Mouse (Mus musculus) kidney, embryonic 15.5 days (tissue): ENCODE data around the gene Papola. TPM values are rescaled to one million over a fixed set of nuclear protein-coding genes. Genes with fewer than 3 reads are reported as not detected.

Experiments
- ATAC-seq: fragments of 200-750 bp; cut with Nextera tagmentation; replicated peaks from 2 replicates; pipeline ENCODE4 v1.8.0; 2017; ENCODE audit warnings: moderate TSS enrichment; ENCODE audit not compliant: low FRiP score
- H3K27ac ChIP-seq: fragments of 300-500 bp; sonication (generic); 2 replicates; pipeline ENCODE4 v1.5.1; 2015; ENCODE audit warnings: mild to moderate bottlenecking, inconsistent platforms
- H3K27me3 ChIP-seq: fragments of 300-500 bp; sonication (generic); 2 replicates; pipeline ENCODE4 v1.6.1; 2015; ENCODE audit warnings: inconsistent platforms
- H3K36me3 ChIP-seq: fragments of 300-500 bp; sonication (generic); 2 replicates; pipeline ENCODE4 v1.6.1; 2015; ENCODE audit warnings: inconsistent platforms
- H3K4me1 ChIP-seq: fragments of 300-500 bp; sonication (generic); 2 replicates; pipeline ENCODE4 v1.6.1; 2015; ENCODE audit warnings: inconsistent platforms
- H3K4me2 ChIP-seq: fragments of 300-500 bp; sonication (generic); 2 replicates; pipeline ENCODE4 v1.6.1; 2015; ENCODE audit warnings: moderate library complexity, mild to moderate bottlenecking, inconsistent platforms
- H3K4me3 ChIP-seq: fragments of 300-500 bp; sonication (generic); replicated peaks from 2 replicates; pipeline ENCODE4 v1.5.1; 2015; ENCODE audit warnings: mild to moderate bottlenecking, inconsistent platforms
- H3K9ac ChIP-seq: fragments of 300-500 bp; sonication (generic); 2 replicates; pipeline ENCODE4 v1.6.1; 2015; ENCODE audit warnings: mild to moderate bottlenecking, inconsistent platforms
- H3K9me3 ChIP-seq: fragments of 300-500 bp; sonication (generic); replicated peaks from 2 replicates; pipeline ENCODE4 v1.6.1; 2016; ENCODE audit warnings: inconsistent platforms
- WGBS: fragments of 180-500 bp; shearing (Covaris S2); methylation state at CpG from one replicate; pipeline ENCODE4 v1.1.7; 2015; ENCODE audit warnings: mixed read lengths; 5-methylcytosine and 5-hydroxymethylcytosine counted together
- microRNA-seq: library from miRNA; unstranded; fragments of <30 nt; microRNA quantifications from one replicate; pipeline ENCODE4, GENCODE M21; 2016
- polyA plus RNA-seq: library from polyadenylated mRNA; unstranded; fragments of >200 nt; fragmentation: Nextera tagmentation; extraction: Ambion mirVana; gene quantifications from 2 replicates; pipeline ENCODE4 v1.2.1, GENCODE M21; 2015

The Papola gene
- polyA plus RNA-seq, 1 experiment from 2014 or later = 209 TPM

GRCm38 (mm10) chr12:105869696-105870095, 85.2 kb downstream of the Papola start:
- 37% methylated on average over 14 of the region's 14 CpGs for WGBS
- Histone ChIP-seq H3K4me2 (peak overlapping the region; percentile 38), H3K9me3 (no peaks in the 10 kb centered on the region), H3K4me3 (no peak overlapping the region), H3K9ac (no peak overlapping the region), H3K27me3 (peaks cover 6% of the 10 kb centered on the region; the same call in 1 of the 2 replicates), H3K27ac (no peak overlapping the region), H3K4me1 (peaks cover 6% of the 10 kb centered on the region; the same call in 1 of the 2 replicates), H3K36me3 (no peaks in the 10 kb centered on the region)
- peak; percentile 21; the same call in 1 of the 2 replicates for ATAC-seq

DNA sequence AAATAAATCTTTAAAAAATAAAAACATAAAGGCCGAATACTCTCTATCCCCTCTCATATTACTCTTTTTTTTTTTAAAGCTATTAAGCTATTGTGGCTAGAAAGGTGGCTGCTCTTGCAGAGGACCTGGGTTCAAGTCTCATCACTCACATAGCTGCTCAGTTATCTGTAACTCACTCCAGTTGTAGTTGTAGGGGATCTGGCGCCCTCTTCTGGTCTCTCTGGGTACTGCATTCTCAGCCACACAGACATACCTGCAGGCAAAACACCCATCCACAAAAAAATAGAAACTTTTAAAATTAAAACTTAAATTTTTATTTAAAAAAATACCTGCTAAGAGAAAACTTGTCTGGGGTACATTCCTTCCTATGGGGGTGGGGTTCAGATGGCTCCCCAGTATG, 88.8 kb downstream of the Papola start:
- H3K36me3 ChIP-seq = no peaks in the 10 kb centered on the region
- no peak overlapping the region for H3K9ac ChIP-seq
- peaks cover 6% of the 10 kb centered on the region; the same call in 1 of the 2 replicates for H3K27me3 ChIP-seq
- ATAC-seq = no peak
- no peaks in the 10 kb centered on the region for H3K9me3 ChIP-seq
- WGBS = 51% methylated on average over 2 of the region's 2 CpGs
- no peak overlapping the region for H3K27ac ChIP-seq
- H3K4me3 ChIP-seq = no peak overlapping the region
- peaks cover 9% of the 10 kb centered on the region; the same call in 1 of the 2 replicates for H3K4me1 ChIP-seq
- no peak overlapping the region for H3K4me2 ChIP-seq

- H3K36me3 ChIP-seq = no peaks in the 10 kb centered on the region
- 0 out of 2 replicates have a peak, but pooled peaks cover 3% of the 10 kb centered on the region for H3K4me1 ChIP-seq
- no peaks in the 10 kb centered on the region; the same call in 1 of the 2 replicates for H3K9me3 ChIP-seq
- WGBS = 26% methylated on average over 17 of the region's 17 CpGs
- H3K27ac ChIP-seq = no peak overlapping the region
- H3K27me3 ChIP-seq = peaks cover 6% of the 10 kb centered on the region; the same call in 1 of the 2 replicates
- H3K4me2 ChIP-seq = peak overlapping the region; percentile 37
- H3K9ac ChIP-seq = no peak overlapping the region
- no peak overlapping the region for H3K4me3 ChIP-seq
- ATAC-seq = peak; percentile 60; the same call in 1 of the 2 replicates
Measured at GRCm38 (mm10) chr12:105875112-105875511, 90.6 kb downstream of the Papola start.

GRCm38 (mm10) chr12:105876521-105876920, 92.0 kb downstream of the Papola start:
- H3K4me1 ChIP-seq = 0 out of 2 replicates have a peak, but pooled peaks cover 3% of the 10 kb centered on the region
- H3K27me3 ChIP-seq = 0 out of 2 replicates have a peak, but pooled peaks cover 3% of the 10 kb centered on the region
- H3K4me3 ChIP-seq = no peak overlapping the region
- no peak overlapping the region for H3K27ac ChIP-seq
- ATAC-seq = no peak
- no peaks in the 10 kb centered on the region for H3K36me3 ChIP-seq
- whole genome bisulfite sequencing = 75% methylated on average over 11 of the region's 11 CpGs
- H3K4me2 ChIP-seq = no peak overlapping the region
- H3K9me3 ChIP-seq = no peaks in the 10 kb centered on the region; the same call in 1 of the 2 replicates
- no peak overlapping the region for H3K9ac ChIP-seq

DNA sequence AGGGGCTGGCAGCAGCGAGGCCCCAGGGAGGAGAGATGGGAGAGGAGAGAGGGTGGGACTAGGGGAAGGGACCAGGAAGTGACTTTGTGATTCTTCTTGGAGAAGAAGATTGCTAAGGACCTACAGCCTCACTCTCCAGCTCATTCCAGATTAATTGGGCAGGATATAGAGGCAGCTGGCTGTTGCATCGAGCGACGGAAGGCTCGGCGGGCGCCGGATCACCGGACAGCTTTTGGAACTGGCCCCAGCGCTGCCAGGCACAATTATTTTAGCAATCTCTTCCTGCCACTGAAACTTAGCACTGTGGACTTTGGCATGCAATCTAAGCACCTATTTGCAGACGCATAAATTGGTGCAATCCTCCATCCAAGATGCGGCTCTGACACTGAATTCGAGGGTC, 92.4 kb downstream of the Papola start:
- Histone ChIP-seq H3K4me3 (no peak overlapping the region), H3K4me1 (0 out of 2 replicates have a peak, but pooled peaks cover 3% of the 10 kb centered on the region), H3K9ac (no peak overlapping the region), H3K27ac (no peak overlapping the region), H3K36me3 (no peaks in the 10 kb centered on the region), H3K4me2 (no peak overlapping the region), H3K9me3 (no peaks in the 10 kb centered on the region; the same call in 1 of the 2 replicates), H3K27me3 (0 out of 2 replicates have a peak, but pooled peaks cover 3% of the 10 kb centered on the region)
- no peak for ATAC-seq
- 87% methylated on average over 13 of the region's 13 CpGs for WGBS

DNA sequence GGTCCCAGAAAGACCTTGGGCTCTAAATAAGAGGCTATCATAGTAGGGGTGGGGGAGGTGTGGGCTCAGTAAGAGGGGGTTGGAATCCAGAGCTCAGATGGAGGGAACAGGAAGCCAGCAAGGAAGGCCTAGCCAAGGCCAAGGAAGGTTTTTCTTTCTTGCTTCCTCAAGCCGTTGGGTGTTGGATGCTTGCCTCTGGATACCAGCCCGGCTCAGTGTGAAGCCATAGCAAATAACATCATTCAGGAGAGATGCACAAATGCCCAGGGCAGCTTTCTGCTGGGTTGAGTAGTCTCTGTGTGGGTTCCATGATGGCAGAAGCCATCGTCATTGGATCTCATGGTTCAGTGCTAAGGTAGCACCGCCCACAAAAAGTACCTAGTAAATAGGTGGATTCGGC, 94.3 kb downstream of the Papola start:
- no peak overlapping the region for H3K4me2 ChIP-seq
- no peak for ATAC-seq
- H3K4me1 ChIP-seq = peaks cover 6% of the 10 kb centered on the region
- WGBS = 94% methylated on average over 5 of the region's 5 CpGs
- H3K36me3 ChIP-seq = no peaks in the 10 kb centered on the region
- no peak overlapping the region for H3K4me3 ChIP-seq
- no peak overlapping the region for H3K9ac ChIP-seq
- no peak overlapping the region for H3K27ac ChIP-seq
- H3K9me3 ChIP-seq = no peaks in the 10 kb centered on the region; the same call in 1 of the 2 replicates
- 0 out of 2 replicates have a peak, but pooled peaks cover 3% of the 10 kb centered on the region for H3K27me3 ChIP-seq

- no peak overlapping the region for H3K9ac ChIP-seq
- peak; percentile 84 for ATAC-seq
- no peak overlapping the region for H3K4me3 ChIP-seq
- 24% methylated on average over 12 of the region's 12 CpGs for WGBS
- no peak overlapping the region for H3K27ac ChIP-seq
- H3K9me3 ChIP-seq = no peaks in the 10 kb centered on the region; the same call in 1 of the 2 replicates
- peak overlapping the region; percentile 34; the same call in 1 of the 2 replicates for H3K4me2 ChIP-seq
- no peaks in the 10 kb centered on the region for H3K36me3 ChIP-seq
- peaks cover 6% of the 10 kb centered on the region; the same call in 1 of the 2 replicates for H3K27me3 ChIP-seq
- H3K4me1 ChIP-seq = peaks cover 17% of the 10 kb centered on the region
Measured at GRCm38 (mm10) chr12:105883799-105884514, 99.5 kb downstream of the Papola start.

- Histone ChIP-seq H3K9ac (0 out of 2 replicates have a peak overlapping the region, but pooled peaks have one; percentile 5), H3K4me3 (no peak overlapping the region), H3K4me2 (peak overlapping the region; percentile 34; the same call in 1 of the 2 replicates), H3K4me1 (peaks cover 17% of the 10 kb centered on the region), H3K36me3 (no peaks in the 10 kb centered on the region), H3K27me3 (peaks cover 6% of the 10 kb centered on the region; the same call in 1 of the 2 replicates), H3K9me3 (no peaks in the 10 kb centered on the region), H3K27ac (no peak overlapping the region)
- ATAC-seq = peak; percentile 79
- WGBS = 16% methylated on average over 22 of the region's 22 CpGs
Measured at GRCm38 (mm10) chr12:105884515-105885323, 100.2 kb downstream of the Papola start.

Small RNA genes lying within 50 kb of the gene (microRNA-seq; reads per million reads assigned to microRNA genes)
- gene Gm22120 = not detected

Other genes starting within 250 kb of the Papola start
- gene Bdkrb2, start 221.5 kb upstream of the Papola start, polyA plus RNA-seq = 1.1 and 1.6 TPM in 2 replicates
- gene Bdkrb1, start 181.6 kb upstream of the Papola start, polyA plus RNA-seq = 0.12 TPM in 1 of 2 replicates, not detected in the other
- 26.8 and 28.4 TPM in 2 replicates for gene Gskip, start 99.9 kb upstream of the Papola start, polyA plus RNA-seq
- 10.0 and 12.7 TPM in 2 replicates for gene Atg2b, start 99.5 kb upstream of the Papola start, polyA plus RNA-seq
- gene Ak7, start 78.7 kb upstream of the Papola start, polyA plus RNA-seq = 0.62 and 0.68 TPM in 2 replicates
- 71.3 and 77.7 TPM in 2 replicates for gene Vrk1, start 225.5 kb downstream of the Papola start, polyA plus RNA-seq